Mouse (Mus musculus): ENCODE results near the gene Fastkd5.
A peak's percentile ranks its signal among the peaks of the same experiment; 100 is the strongest.

Fastkd5 gene

GRCm38 (mm10) chr2:130575873-130576272, 54.0 kb downstream of the Fastkd5 start, which contains the start of gene Oxt:
TSS of gene Oxt (plus strand) at chr2:130576173.
- DNase-seq, result no peak

- no peak for DNase-seq
Observed at GRCm38 (mm10) chr2:130574960-130575359, 54.9 kb downstream of the Fastkd5 start.

GRCm38 (mm10) chr2:130569926-130570325, 59.9 kb downstream of the Fastkd5 start:
- DNase-seq, result no peak

DNA sequence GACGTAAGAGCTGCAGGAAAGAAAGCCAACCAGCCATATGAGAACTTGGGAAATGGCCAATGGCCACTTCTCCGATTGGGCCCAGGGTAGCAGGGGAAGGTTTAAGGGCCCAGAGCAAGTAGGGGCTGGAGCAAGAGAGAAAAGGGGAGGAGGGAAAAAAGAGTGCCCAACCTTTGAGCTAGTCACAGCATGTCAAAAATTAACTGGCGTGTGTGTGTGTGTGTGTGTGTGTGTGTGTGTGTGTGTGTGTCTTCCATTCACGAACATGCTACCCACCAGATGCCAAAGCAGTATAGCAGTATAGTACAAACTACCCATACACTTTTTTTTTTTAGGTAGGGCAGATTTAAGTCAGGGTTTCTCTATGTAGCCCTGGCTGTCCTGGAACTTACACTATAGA, 60.9 kb downstream of the Fastkd5 start:
- no peak for DNase-seq

GRCm38 (mm10) chr2:130564983-130565382, 64.8 kb downstream of the Fastkd5 start:
- DNase-seq, result no peak

- peak; percentile 22 for DNase-seq
Observed at GRCm38 (mm10) chr2:130564063-130564462, 65.8 kb downstream of the Fastkd5 start.
